Mouse (Mus musculus) megakaryocyte, embryonic 14.5 days (primary cell): ENCODE results near the gene Bcl2.

Experiments used
- FLI1 ChIP-seq: IDR thresholded peaks from 2 replicates; pipeline ENCODE4 v1.6.1; 2012; ENCODE audit warnings: low read length, inconsistent platforms, mixed read lengths
- GATA1 ChIP-seq: IDR thresholded peaks from 3 replicates; pipeline ENCODE4 v1.6.1; 2012; ENCODE audit warnings: mixed read lengths, low read length, inconsistent platforms, borderline replicate concordance

DNA sequence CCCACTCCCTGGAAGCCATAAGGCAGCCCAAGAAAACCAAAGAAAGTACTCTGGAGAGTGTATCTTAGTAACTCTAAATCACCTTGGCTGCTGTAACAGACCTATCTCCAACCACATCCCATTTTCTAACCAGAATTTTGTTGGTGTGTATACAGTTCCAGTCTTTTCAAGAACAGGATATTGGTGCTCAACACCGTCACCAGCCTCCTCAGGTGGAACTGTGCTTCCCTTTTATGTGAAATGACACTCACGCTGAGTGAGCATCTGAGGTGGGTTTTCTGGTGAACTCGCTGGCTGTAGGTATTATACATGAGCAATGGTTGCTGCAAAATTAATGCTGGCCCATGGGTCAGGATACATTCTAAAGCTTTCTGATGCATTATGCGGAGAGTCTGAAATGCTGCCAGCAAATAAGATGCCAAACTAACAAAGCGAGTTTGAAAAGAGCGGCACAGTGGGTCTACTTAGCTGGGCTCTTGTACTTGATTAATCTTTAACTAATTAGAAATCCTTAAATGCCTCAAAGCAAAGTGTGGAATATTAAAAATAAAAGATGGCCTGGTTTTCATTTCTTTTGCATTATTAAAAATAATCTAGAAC lies 118.7 kb downstream of the Bcl2 start:
- TF ChIP-seq GATA1 (no peak), FLI1 (no peak)
